Mouse (Mus musculus) erythroblast, embryonic 14.5 days (primary cell): Measurements from ENCODE around the gene Acat2.

Experiments used
- GATA1 ChIP-seq: IDR thresholded peaks from 2 replicates; pipeline ENCODE4 v1.6.1; 2012; ENCODE audit warnings: low read length, inconsistent platforms, mixed read lengths
- TAL1 ChIP-seq: IDR thresholded peaks from 3 replicates; pipeline ENCODE4 v1.6.1; 2012; ENCODE audit warnings: low read length, inconsistent platforms, mixed read lengths

DNA sequence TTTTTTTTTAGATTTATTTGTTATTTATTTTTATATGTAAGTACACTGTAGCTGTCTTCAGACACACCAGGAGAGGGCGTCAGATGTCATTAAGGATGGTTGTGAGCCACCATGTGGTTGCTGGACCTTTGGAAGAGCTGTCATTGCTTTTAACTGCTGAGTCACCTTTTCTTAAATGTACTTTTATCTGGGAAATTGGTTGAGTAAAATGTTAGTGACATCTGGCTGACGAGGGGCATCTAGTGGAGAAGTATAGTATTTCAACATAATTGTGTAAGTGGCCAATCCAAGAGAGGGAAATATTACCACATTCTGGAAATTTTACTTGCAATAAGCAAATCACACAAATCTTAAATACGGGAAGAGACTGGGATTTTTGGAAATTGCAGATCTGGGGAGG is 49.3 kb upstream of the Acat2 start:
- TF ChIP-seq GATA1 (no peak), TAL1 (no peak)
